Mouse (Mus musculus) liver, embryonic 16.5 days (tissue): ENCODE results near the gene Cyp1a1. TPM values are rescaled to one million over a fixed set of nuclear protein-coding genes. Genes with fewer than 3 reads are reported as not detected.
A peak's percentile ranks its signal among the peaks of the same experiment; 100 is the strongest.

ENCODE experiments used
- ATAC-seq: fragments of 200-750 bp; cut with Nextera tagmentation; 2 replicates; pipeline ENCODE4 v1.8.0; 2017; ENCODE audit warnings: low read depth, mild to moderate bottlenecking, moderate number of reproducible peaks, moderate library complexity
- H3K27ac ChIP-seq: fragments of 300-500 bp; sonication (generic); 2 replicates; pipeline ENCODE4 v1.5.1; 2014; ENCODE audit warnings: mild to moderate bottlenecking, low read length
- H3K27me3 ChIP-seq: fragments of 300-500 bp; sonication (generic); 2 replicates; pipeline ENCODE4 v1.6.1; 2014; ENCODE audit warnings: low read depth, low read length, mixed read lengths; ENCODE audit not compliant: control insufficient read depth, insufficient read depth
- H3K36me3 ChIP-seq: fragments of 300-500 bp; sonication (generic); 2 replicates; pipeline ENCODE4 v1.6.1; 2014; ENCODE audit warnings: mild to moderate bottlenecking; ENCODE audit not compliant: control insufficient read depth, insufficient read depth
- H3K4me1 ChIP-seq: fragments of 300-500 bp; sonication (generic); 2 replicates; pipeline ENCODE4 v1.6.1; 2014; ENCODE audit warnings: low read depth, low read length, mixed read lengths; ENCODE audit not compliant: control insufficient read depth
- H3K4me2 ChIP-seq: fragments of 300-500 bp; sonication (generic); 2 replicates; pipeline ENCODE4 v1.6.1; 2014; ENCODE audit warnings: low read depth, low read length, mixed read lengths
- H3K4me3 ChIP-seq: fragments of 300-500 bp; sonication (generic); 2 replicates; pipeline ENCODE4 v1.5.1; 2014; ENCODE audit warnings: low read depth, mild to moderate bottlenecking, low read length
- H3K9ac ChIP-seq: fragments of 300-500 bp; sonication (generic); 2 replicates; pipeline ENCODE4 v1.6.1; 2014; ENCODE audit warnings: low read depth, low read length
- H3K9me3 ChIP-seq: fragments of 300-500 bp; sonication (generic); replicated peaks from 2 replicates; pipeline ENCODE4 v1.6.1; 2016; ENCODE audit warnings: low read length; ENCODE audit not compliant: control insufficient read depth
- WGBS: fragments of 180-500 bp; shearing (Covaris S2); extraction: QIAGEN DNeasy Blood & Tissue Kit; methylation state at CpG from one replicate; pipeline ENCODE4 v1.1.7; 2014; ENCODE audit not compliant: insufficient replicate concordance; 5-methylcytosine and 5-hydroxymethylcytosine counted together
- polyA plus RNA-seq: library from polyadenylated mRNA; unstranded; fragments of >200 nt; fragmentation: Nextera tagmentation; extraction: Ambion mirVana; gene quantifications from 2 replicates; pipeline ENCODE4 v1.2.1, GENCODE M21; 2015

Cyp1a1 gene
- polyA plus RNA-seq, 1 experiment from 2014 or later, result 0.05 TPM

DNA sequence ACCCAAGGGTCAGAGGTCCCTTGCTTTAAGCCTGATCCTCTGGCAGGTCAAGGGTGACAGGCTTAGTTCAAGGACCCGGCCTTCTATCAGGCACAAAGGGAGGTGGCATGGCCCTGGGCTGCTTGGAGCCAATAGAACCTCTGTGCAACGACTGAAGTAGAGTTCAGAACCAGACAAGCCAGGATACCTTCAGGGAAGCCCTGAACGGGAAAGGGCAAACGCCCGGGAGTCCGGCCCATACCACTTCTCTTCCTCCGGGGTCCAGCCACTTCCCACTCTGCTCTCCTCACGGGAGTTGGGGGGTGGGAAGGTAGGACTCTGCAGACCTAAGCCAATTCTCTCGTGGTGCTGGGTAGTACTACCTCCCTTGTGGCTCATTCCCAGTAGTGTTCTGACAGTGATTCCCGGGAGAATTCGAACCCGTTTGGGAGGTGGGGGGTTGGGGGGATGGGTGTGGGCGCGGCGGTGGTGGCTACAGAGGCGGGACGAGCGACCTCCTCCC, 43.2 kb upstream of the Cyp1a1 start:
- 0% methylated on average over 17 of the region's 18 CpGs for WGBS
- Histone ChIP-seq H3K4me1 (peaks cover 74% of the 10 kb centered on the region), H3K36me3 (no peaks in the 10 kb centered on the region), H3K4me2 (peak overlapping the region; percentile 94), H3K4me3 (peak overlapping the region; percentile 92), H3K9ac (peak overlapping the region; percentile 99), H3K9me3 (no peaks in the 10 kb centered on the region), H3K27me3 (no peaks in the 10 kb centered on the region), H3K27ac (peak overlapping the region; percentile 97)
- ATAC-seq, result no peak

DNA sequence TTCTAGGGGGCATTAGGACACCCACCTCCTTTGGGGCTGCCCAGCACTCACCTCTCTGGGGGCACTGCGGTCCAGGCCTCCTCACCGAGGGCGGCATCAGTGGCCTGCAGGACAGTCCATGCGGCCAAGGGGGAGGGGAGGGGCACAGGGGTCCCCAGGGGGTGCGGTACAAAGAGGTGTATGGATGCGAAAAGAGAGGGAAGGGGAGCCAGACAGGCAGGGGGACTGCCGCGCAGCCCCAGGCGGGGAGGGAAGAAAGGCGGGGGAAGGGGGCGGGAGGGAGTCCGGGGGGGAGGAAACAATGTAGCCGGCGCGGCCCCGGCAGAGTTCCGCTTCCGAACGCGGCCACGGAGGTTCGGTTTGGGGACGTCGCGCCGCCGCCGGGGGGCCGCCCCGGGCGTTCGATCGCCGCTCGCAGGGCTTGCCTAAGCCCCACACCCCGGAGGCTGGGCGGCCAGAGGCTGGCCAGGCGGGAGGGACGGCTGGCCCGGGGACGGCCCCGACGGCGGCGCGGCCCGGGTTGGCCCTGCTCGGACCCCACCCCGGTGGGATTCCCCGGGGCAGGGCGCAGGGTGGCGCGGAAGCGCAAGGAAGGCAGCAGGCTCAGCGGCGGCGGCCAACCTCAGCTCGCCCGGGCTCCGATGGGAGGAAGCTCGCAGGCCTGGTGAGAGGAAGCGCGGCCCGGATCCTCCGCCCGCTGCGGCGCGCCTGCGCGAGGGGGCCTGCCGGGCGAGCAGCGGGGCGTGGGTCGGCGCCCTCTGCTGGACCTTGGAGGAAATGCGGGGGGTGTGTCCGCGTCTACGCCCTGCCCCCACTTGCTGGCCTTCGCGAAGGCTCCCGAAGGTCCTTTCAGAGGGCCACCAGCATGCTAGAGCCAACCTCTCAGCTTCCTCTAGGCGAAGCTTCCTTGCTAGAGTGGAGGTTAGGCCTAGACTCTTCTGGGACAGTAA, 42.5 kb upstream of the Cyp1a1 start:
- Histone ChIP-seq H3K4me3 (peak overlapping the region; percentile 92), H3K36me3 (no peaks in the 10 kb centered on the region), H3K27me3 (no peaks in the 10 kb centered on the region), H3K4me1 (peaks cover 66% of the 10 kb centered on the region), H3K9me3 (no peaks in the 10 kb centered on the region), H3K9ac (peak overlapping the region; percentile 99), H3K27ac (peak overlapping the region; percentile 97), H3K4me2 (peak overlapping the region; percentile 94)
- WGBS, result 1% methylated on average over 70 of the region's 85 CpGs
- ATAC-seq, result peak; percentile 83

GRCm38 (mm10) chr9:57646551-57647103, 41.1 kb upstream of the Cyp1a1 start:
- no peaks in the 10 kb centered on the region for H3K36me3 ChIP-seq
- H3K4me2 ChIP-seq, result peak overlapping the region; percentile 14; the same call in 1 of the 2 replicates
- peak overlapping the region; percentile 76 for H3K27ac ChIP-seq
- H3K27me3 ChIP-seq, result no peaks in the 10 kb centered on the region
- no peak for ATAC-seq
- no peak overlapping the region for H3K4me3 ChIP-seq
- H3K9ac ChIP-seq, result no peak overlapping the region
- peaks cover 55% of the 10 kb centered on the region for H3K4me1 ChIP-seq
- H3K9me3 ChIP-seq, result no peaks in the 10 kb centered on the region
- WGBS, result 19% methylated on average over 12 of the region's 12 CpGs

- H3K27me3 ChIP-seq, result no peaks in the 10 kb centered on the region
- H3K27ac ChIP-seq, result peak overlapping the region; percentile 76
- H3K9me3 ChIP-seq, result no peaks in the 10 kb centered on the region
- no peak for ATAC-seq
- H3K9ac ChIP-seq, result no peak overlapping the region
- 16% methylated on average over 4 of the region's 4 CpGs for WGBS
- no peak overlapping the region for H3K4me3 ChIP-seq
- 0 out of 2 replicates have a peak overlapping the region, but pooled peaks have one; percentile 14 for H3K4me2 ChIP-seq
- H3K4me1 ChIP-seq, result peaks cover 47% of the 10 kb centered on the region
- H3K36me3 ChIP-seq, result no peaks in the 10 kb centered on the region
These were observed 40.2 kb upstream of the Cyp1a1 start for GRCm38 (mm10) chr9:57647286-57648108.

DNA sequence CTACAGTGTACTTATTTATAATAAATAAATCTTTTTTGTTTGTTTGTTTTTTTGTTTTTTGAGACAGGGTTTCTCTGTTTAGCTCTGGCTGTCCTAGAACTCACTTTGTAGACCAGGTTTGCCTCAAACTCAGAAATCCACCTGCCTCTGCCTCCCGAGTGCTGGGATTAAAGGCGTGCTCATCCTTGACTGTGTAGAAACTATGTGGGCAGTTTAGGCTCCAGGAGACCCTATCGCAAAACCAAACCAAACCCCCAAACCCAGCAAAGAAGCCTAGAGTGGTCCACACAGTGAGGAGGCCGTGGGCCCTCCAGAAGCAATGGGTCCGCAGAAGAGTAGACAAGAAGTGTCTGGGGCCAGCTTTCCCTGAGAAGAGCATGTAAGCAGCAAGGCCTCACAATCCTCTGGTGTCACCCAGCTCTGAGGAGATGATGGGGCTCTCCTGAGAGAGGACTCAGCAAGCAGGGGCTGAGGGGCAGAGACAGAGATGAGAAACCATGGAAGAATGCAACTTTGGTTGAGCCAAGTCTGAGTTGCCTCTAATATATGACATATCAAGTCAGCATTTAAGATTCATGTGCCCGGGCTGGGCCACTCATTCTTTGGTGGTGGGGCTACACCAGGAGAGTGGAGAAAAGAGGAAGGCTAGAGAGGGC, 37.5 kb upstream of the Cyp1a1 start:
- no peak for ATAC-seq
- Histone ChIP-seq H3K9ac (no peak overlapping the region), H3K27me3 (no peaks in the 10 kb centered on the region), H3K4me1 (peaks cover 23% of the 10 kb centered on the region), H3K4me3 (no peak overlapping the region), H3K36me3 (no peaks in the 10 kb centered on the region), H3K9me3 (no peaks in the 10 kb centered on the region), H3K4me2 (no peak overlapping the region), H3K27ac (peak overlapping the region; percentile 72)
- 64% methylated on average over 6 of the region's 6 CpGs for WGBS

GRCm38 (mm10) chr9:57650786-57651311, 36.9 kb upstream of the Cyp1a1 start:
- 13% methylated on average over 6 of the region's 6 CpGs for WGBS
- H3K27me3 ChIP-seq, result no peaks in the 10 kb centered on the region
- no peak overlapping the region for H3K4me2 ChIP-seq
- ATAC-seq, result no peak
- no peak overlapping the region for H3K9ac ChIP-seq
- H3K9me3 ChIP-seq, result no peaks in the 10 kb centered on the region
- H3K4me1 ChIP-seq, result peaks cover 21% of the 10 kb centered on the region
- H3K27ac ChIP-seq, result peak overlapping the region; percentile 72
- H3K4me3 ChIP-seq, result no peak overlapping the region
- no peaks in the 10 kb centered on the region for H3K36me3 ChIP-seq

GRCm38 (mm10) chr9:57652351-57652750, 35.4 kb upstream of the Cyp1a1 start:
- Histone ChIP-seq H3K9ac (no peak overlapping the region), H3K27ac (no peak overlapping the region), H3K9me3 (no peaks in the 10 kb centered on the region)

DNA sequence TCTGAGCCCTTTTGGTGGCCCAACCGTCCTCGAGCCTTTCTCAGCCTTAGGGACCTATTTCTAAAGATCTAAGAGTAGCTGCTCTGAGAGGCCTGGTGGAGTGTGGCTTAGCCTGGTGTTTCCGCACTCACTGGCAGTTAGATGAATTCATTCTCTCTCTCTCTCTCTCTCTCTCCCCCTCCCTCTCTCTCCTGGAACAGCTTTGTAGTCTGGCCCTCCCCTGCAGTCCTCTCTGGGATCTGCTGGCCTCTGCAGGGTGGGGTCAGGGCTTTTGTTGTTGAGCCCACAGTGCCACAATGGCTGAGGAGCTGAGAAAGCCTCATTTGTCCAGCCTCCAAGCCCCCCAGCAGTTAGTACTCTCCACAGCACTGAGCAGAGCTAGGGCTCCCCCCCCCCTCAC, 34.9 kb upstream of the Cyp1a1 start:
- Histone ChIP-seq H3K4me1 (peaks cover 9% of the 10 kb centered on the region), H3K27me3 (no peaks in the 10 kb centered on the region; the same call in 1 of the 2 replicates), H3K4me3 (no peak overlapping the region), H3K9me3 (no peaks in the 10 kb centered on the region), H3K4me2 (no peak overlapping the region), H3K27ac (no peak overlapping the region), H3K36me3 (no peaks in the 10 kb centered on the region), H3K9ac (no peak overlapping the region)
- no peak for ATAC-seq
- WGBS, result 49% methylated on average over 3 of the region's 3 CpGs

More at GRCm38 (mm10) chr9:57652351-57652750, 35.4 kb upstream of the Cyp1a1 start:
- Histone ChIP-seq H3K4me2 (no peak overlapping the region), H3K4me1 (peaks cover 11% of the 10 kb centered on the region), H3K27me3 (no peaks in the 10 kb centered on the region; the same call in 1 of the 2 replicates), H3K36me3 (no peaks in the 10 kb centered on the region), H3K4me3 (no peak overlapping the region)
- ATAC-seq, result no peak
- 61% methylated on average over 9 of the region's 9 CpGs for WGBS
